Mouse (Mus musculus) right cerebral cortex, postnatal 10 days (tissue): ENCODE results near the gene Uba1y.
"Not testable (repeated sequence)": the region's sequence is repeated elsewhere in the genome, so short reads cannot be mapped to it uniquely, and the experiment has no call there.

Experiments used
- DNase-seq, 2 experiments: peaks; one replicate each; pipeline ENCODE4 v3.0.0; 2021; ENCODE audit warnings: low spot score in 2 of 2

Uba1y gene

DNA sequence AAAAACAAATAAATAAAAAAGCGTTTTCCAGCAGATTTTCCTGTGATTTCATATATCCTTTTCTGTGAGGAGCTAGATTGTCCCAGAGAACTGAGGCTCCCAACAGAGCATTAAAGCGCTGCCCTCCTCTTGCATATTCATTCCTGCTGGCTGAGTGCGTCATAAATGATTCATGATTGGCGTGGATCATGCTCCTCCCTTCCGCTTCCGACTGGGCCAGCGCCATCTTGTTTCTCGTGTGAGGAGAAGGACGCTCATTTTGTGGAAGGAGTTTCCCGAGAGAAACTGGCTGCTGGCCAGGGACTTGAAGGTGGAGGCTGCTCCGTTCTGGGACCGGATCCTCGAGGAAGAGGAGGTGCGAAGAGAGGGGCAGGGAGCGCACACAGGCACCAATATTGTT is at the start of gene Uba1y:
Gene Uba1y (plus strand): TSS at position 254 of the 400 bp plus-strand sequence.
- DNase-seq, result no peak

DNA sequence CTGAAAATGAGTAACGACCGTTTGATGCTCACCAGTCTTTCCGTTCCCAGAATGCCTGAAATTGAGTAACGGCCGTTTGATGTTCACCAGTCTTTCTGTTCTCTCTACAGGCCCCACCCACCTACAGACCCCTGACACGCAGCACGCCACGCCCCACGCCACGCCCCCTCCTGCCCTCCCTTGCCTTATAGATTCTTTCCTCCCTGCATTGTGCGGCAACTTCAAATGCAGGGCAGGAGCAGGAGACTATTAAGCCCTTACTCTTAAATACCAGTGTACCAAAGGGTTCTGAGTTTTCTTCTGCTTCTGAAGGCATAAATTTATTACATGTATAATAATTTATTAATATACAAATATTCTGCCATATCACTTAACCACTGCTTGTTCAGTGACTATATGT is 21.1 kb upstream of the Uba1y start, which contains the start of gene Zfy1:
Gene Zfy1 (minus strand): TSS at position 101 of the 400 bp plus-strand sequence.
- DNase-seq, result not testable (repeated sequence)

DNA sequence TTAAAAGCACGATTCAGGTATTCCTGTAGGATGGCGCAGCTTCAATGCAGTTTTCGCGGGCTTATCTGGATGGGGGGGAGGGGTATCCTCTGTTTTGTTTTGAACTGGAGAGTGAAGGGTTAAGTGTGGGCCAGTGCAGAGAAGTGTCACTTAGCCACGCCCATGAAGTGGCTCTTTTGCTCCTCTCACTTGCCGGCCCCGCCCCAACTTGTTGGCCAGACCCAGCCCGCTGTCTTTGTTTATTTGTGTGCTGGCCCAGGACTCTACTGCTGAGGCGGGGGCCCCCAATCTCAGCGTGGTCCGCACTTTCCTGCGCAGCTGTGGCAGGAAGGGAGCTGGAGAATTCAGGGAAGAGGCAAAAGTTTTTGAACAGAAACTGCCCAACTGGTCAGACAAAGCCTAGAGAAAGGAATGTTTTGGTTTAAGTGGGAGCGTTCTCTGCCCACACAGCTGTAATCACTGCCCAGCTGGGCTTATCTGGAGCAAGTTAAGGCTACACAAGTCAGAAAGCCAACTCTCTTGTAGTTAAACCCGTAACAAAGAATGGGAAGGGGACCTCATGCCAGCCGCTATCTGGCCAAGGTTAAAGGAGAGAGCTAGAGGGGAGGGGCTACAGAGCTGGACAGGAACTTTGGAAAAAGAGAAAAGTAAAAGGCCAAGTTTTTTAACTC is 9.3 kb upstream of the Uba1y start:
- peak in 1 of 2 experiments; percentile 8 for DNase-seq

DNA sequence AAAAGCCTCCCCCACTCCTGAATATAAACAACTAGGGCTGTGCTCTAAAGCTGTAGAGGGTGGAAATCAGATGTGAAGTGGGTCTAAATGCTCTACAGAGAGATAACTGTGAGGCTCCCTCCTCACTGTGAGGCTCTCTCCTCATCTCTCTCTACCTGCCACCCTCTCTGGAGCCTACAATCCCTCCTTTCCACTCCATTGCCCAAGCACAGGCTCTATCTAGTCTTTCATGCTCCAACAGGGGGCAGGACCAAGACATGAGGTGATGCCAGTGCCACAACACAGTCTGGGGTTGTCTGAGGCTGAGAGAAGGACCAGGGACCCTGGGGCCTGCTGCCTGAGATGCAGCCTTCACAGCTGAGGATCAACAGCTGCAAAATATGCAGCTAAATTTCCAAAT is 54.0 kb downstream of the Uba1y start:
- DNase-seq, result no peak

DNA sequence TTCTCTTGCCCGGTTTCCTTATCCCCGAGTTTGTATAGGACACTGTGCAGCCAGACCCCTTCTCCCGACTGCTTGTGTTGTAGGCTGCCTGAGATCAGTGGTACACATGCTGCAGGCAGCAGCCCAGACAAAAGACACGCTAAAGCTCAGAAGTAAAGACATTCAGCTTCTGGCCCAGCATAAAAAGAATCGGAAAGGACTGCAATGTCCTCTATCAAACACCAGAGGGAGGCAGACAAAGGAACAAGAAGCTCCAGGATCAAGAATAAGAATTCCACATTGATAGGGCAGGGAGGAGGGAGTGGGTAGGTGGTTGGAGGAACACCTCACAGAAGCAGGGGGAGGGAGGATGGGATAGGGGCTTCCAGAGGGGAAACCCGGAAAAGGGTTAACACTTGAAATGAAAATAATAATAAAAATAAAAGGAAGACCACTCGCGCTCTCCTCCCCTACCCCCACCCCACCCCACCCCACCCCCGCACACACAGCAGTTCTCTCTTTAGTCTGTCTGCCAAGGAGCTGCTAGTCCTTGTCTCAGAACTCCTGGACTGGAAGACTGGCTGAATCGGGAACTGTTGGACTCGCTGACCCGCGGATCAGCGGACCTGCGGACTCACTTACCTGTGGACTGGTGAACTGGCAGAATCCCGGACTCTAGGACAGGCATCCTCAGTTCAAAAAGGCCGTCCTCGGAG is 54.6 kb downstream of the Uba1y start:
- DNase-seq, result peak in 1 of 2 experiments; percentile 40
